Mouse (Mus musculus) liver, embryonic 14.5 days (tissue): ENCODE measurements at regions not wholly inside any gene's neighbourhood (a gene's known extent, or its start where the extent isn't known, plus 50 kb on each side); places are given as distances from the start of the nearest gene placed in this dataset.

Source experiments
- CTCF ChIP-seq: IDR thresholded peaks from 2 replicates; pipeline ENCODE4 v1.5.1; 2016; ENCODE audit warnings: antibody characterized with exemption, low read depth, control low read depth
- EP300 ChIP-seq: IDR thresholded peaks from 2 replicates; pipeline ENCODE4 v1.6.1; 2016; ENCODE audit warnings: antibody characterized with exemption, low read depth

DNA sequence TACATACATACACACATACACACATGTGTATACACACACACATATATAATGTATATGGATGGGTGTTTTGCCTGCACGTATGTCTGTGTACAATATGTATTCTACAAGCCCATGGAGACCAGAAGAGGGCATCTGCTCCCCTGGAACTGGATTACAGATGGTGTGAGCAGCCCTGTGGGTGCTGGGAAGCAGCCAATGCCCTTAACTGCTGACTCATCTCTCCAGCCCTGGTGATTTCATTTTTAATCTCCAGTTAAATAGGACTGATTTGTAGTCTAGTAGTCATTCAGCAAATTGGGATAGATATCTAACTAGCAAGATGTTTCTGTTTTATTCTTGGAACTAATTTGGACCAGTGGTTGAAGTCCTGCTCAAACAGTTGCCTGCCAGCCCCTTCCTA lies 94.1 kb downstream of the H2al2a start:
- TF ChIP-seq CTCF (no peak), EP300 (no peak)
